Mouse (Mus musculus) embryonic fibroblast, embryonic 13.5 days (primary cell): ENCODE data around the gene Scrt2.

Experiments
- CTCF ChIP-seq: IDR thresholded peaks from 2 replicates; pipeline ENCODE4 v1.5.1; 2011; ENCODE audit warnings: mild to moderate bottlenecking, control low read depth, low read length, moderate library complexity, borderline replicate concordance; ENCODE audit not compliant: insufficient read depth
- POLR2A ChIP-seq: IDR thresholded peaks from 2 replicates; pipeline ENCODE4 v1.6.1; 2011; ENCODE audit warnings: low read depth, mild to moderate bottlenecking, control low read depth, low read length, moderate library complexity

GRCm38 (mm10) chr2:152140941-152141340 lies 59.6 kb downstream of the Scrt2 start:
- TF ChIP-seq CTCF (no peak), POLR2A (no peak)
